Mouse (Mus musculus) heart, adult 9 months (tissue): Measurements from ENCODE around the gene Csf2ra.
"Not testable (repeated sequence)": the region's sequence is repeated elsewhere in the genome, so short reads cannot be mapped to it uniquely, and the experiment has no call there.

Source experiments
- DNase-seq, 2 experiments: peaks; one replicate each; pipeline ENCODE4 v3.0.0; 2022; ENCODE audit warnings: low spot score in 2 of 2

Csf2ra gene

GRCm38 (mm10) chr19:61227941-61228701 lies at the start of gene Csf2ra:
Csf2ra (minus strand) TSS chr19:61228429.
- DNase-seq, result peak; percentile 11 to 23

- DNase-seq, result no peak
These were observed 47.2 kb upstream of the Csf2ra start for GRCm38 (mm10) chr19:61275446-61275845.

GRCm38 (mm10) chr19:61269141-61269540 lies 40.9 kb upstream of the Csf2ra start:
- not testable (repeated sequence) for DNase-seq

- no peak for DNase-seq
These were observed 38.9 kb upstream of the Csf2ra start for GRCm38 (mm10) chr19:61267141-61267540.

- no peak for DNase-seq
These were observed 38.4 kb upstream of the Csf2ra start for GRCm38 (mm10) chr19:61266651-61267050.

GRCm38 (mm10) chr19:61266246-61266615 lies 38.0 kb upstream of the Csf2ra start:
- peak in 1 of 2 experiments; percentile 7 for DNase-seq

- peak; percentile 62 to 72 for DNase-seq
These were observed 37.4 kb upstream of the Csf2ra start for GRCm38 (mm10) chr19:61265349-61266245.

GRCm38 (mm10) chr19:61264933-61265332 lies 36.7 kb upstream of the Csf2ra start:
- DNase-seq, result no peak

GRCm38 (mm10) chr19:61264227-61264626 lies 36.0 kb upstream of the Csf2ra start:
- DNase-seq, result no peak

- DNase-seq, result no peak
These were observed 33.0 kb upstream of the Csf2ra start for GRCm38 (mm10) chr19:61261241-61261640.

- no peak for DNase-seq
These were observed 29.5 kb upstream of the Csf2ra start for GRCm38 (mm10) chr19:61257733-61258132.

- DNase-seq, result no peak
These were observed 28.1 kb upstream of the Csf2ra start for GRCm38 (mm10) chr19:61256166-61256887.

- DNase-seq, result not testable (repeated sequence)
These were observed 19.1 kb upstream of the Csf2ra start for GRCm38 (mm10) chr19:61247334-61247733.

GRCm38 (mm10) chr19:61244721-61245436 lies 16.6 kb upstream of the Csf2ra start:
- DNase-seq, result peak in 1 of 2 experiments; percentile 34

- DNase-seq, result no peak
These were observed 9.7 kb upstream of the Csf2ra start for GRCm38 (mm10) chr19:61237967-61238366.

GRCm38 (mm10) chr19:61234532-61234931 lies 6.3 kb upstream of the Csf2ra start:
- DNase-seq, result no peak

GRCm38 (mm10) chr19:61226928-61227854 lies 1.0 kb downstream of the Csf2ra start:
- DNase-seq, result peak; percentile 76 to 77

- peak in 1 of 2 experiments; percentile 20 for DNase-seq
These were observed 1.8 kb downstream of the Csf2ra start for GRCm38 (mm10) chr19:61226401-61226927.

GRCm38 (mm10) chr19:61225526-61226400 lies 2.5 kb downstream of the Csf2ra start:
- DNase-seq, result peak; percentile 10 to 27
